Mouse (Mus musculus): ENCODE measurements at regions not wholly inside any gene's neighbourhood (a gene's known extent, or its start where the extent isn't known, plus 50 kb on each side); places are given as distances from the start of the nearest gene placed in this dataset.
A peak's percentile ranks its signal among the peaks of the same experiment; 100 is the strongest.

DNA sequence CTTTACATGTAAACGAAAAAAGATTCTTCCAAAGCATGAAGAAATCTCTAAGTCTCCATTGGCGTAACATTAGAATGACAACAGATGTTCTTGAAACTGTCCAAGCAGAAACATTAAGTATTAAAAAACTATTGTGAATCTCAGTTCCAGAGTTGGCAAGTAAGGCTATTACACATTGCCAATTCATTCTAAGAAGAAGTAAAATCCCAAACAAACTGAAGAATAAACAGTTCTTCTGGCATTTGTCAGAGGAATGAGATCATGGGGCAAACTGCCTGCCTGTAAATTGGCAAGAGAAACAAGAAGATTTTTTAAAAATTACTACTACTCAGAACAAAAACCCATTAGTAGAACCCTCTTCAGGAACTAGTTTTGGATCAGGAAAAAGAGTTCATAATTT lies 680.1 kb downstream of the Nova1 start:
- DNase-seq (ENCODE audit: inconsistent age in 2 of 2, low spot score in 1 of 2), result peak in 1 of 2 experiments; percentile 19

DNA sequence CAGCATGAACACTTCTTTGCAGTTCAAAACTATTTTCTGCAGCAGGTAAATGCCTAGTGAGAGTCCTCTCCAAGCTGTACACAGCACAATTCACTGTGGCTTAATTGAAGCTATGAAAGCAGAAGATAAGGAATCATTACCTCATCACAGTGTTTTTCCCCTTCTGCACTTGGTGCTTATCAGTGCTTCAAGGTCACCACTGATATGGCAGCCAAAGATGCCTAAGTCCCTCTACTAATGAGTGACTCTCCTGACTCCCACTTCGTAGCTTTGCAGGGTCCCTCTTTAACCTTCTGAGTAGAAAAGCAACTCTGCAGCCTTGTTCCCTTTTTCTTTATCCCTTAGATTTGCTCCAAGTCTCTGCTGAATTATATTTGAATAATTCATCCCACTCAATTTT lies 692.9 kb downstream of the Nova1 start:
- peak in 1 of 2 experiments; percentile 29 for DNase-seq (ENCODE audit: inconsistent age in 2 of 2, low spot score in 1 of 2)

DNA sequence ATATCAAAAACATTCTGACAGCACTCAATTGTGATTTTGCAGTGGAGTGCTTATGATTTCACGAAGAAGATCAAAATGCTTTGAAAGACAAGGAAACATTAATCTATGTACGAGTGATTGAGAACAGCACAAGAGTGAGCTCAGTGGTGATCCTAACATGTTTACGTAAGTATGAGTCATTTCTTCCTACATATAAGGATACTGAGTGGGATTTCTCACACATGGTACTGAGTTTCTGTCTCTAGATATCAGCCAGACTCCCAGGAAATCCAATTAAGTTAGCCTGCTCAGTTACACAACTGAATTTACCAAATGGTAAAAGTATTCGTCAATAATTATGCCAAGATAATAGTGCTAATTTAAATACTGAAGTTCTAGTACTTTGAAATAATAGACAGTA lies 707.4 kb downstream of the Nova1 start:
- no peak for DNase-seq (ENCODE audit: inconsistent age in 2 of 2, low spot score in 1 of 2)

DNA sequence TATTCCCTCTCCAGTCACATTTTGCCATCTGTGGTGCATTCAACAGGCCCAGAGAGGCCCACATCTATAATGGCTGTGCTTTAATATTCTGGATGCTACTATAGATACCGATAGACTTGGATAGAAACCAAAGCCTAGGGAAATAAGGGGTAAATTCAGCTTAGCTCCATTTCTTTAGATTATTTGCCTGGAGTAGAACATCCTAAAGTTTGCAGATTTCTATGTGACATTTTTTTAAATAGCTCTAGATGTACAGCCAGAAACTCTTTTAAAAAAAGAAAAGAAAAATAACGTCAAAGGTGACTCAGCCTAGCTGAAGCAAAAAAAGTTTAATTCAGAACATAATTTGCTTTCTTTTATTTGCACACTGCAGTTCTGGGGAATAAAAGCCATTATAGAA lies 735.4 kb downstream of the Nova1 start:
- no peak for DNase-seq (ENCODE audit: inconsistent age in 2 of 2, low spot score in 1 of 2)

DNA sequence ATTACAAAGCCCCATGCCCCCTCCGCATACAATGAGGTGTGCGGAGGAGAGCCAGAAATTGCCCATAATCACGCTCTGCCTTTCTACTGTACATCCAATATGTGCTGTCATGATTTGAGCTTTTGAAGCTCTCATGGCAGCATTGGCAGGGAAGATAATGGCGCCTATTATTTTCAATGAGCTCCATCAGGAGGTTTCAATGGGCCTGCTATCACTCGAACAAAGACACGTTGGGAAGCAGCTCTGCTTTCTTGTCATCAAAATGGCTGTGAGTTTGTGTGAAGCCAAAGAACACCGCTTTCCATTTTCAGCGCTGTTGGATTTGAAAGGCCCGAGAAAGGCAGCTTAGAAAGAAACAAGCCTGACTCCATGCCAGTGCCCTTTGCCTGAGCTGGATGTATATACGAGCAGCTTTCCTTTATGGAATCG lies 742.9 kb downstream of the Nova1 start:
- no peak for DNase-seq (ENCODE audit: inconsistent age in 2 of 2, low spot score in 1 of 2)

DNA sequence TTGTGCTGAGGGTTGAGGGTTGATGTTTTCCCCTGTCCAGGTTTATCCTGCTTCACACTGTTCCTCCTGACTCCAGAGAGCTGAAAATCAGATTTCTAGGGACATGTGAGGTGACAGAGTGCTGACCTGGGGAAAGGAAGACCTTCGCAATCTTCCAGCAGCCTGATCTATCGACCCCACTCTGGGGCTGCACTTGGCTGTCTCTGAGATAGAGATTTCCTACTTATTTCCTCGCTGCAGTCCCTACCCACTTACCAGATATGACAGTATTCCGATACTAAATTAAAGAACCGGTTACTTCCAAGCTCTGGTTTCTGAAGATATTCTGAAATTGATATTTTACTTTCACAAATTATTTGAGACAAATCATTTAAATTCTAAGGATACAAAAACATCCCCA lies 743.4 kb downstream of the Nova1 start:
- no peak for DNase-seq (ENCODE audit: inconsistent age in 2 of 2, low spot score in 1 of 2)

DNA sequence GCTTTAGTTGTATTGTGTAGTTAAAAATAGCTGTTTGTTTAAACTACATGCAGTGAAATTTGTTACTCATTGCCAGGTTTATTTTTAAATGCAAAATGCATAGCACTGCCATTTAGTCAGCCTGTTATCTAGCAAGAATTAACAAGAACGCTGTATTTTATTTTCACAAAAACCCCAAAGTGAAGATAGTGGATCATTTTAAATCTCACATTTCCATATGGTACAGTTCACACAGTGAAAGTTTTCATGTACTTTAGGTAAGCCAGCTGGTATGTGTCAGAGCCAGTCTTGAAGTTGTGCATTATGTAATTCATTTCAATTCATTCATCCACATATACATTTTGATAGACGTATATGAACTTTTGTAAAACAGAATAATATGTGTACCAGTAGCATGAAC lies 751.8 kb downstream of the Nova1 start:
- DNase-seq (ENCODE audit: inconsistent age in 2 of 2, low spot score in 1 of 2), result no peak

DNA sequence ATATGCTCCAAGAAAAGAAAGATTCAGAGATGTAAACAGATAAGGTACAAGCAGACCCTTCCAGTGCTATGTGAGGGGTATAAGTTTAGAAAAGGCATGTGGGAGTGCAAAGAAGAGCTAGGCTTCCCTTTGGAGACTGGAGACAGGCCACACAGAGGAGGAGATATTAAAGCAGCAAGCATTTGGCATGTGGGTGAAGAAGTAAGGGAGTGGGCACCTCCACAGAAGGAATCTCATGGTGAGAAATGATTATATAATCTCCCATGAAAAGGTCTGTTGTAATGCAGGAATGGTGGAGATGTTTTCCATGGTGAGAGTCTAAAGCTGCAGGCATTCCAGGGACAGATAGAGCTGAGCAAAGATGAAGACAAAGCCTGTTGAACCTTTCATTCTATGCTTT lies 778.1 kb downstream of the Nova1 start:
- DNase-seq (ENCODE audit: inconsistent age in 2 of 2, low spot score in 1 of 2), result no peak

DNA sequence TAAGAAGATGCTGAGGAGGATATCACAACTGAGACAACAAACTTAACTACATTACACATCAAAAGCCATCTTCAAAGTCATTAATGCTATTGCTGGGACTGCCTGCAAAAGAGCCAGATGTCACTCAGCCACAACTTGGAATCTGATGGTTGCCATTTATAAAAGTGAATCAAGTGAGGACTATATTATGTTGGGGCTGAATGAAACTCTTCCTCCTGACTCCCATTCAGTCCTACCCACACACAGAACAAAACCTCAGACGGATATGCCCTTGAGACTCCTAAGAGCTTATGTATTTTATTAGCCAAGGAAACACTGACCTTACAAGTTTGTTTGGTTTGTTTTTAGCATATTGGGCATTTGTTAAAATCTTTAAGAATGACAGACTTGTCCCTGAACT lies 778.5 kb downstream of the Nova1 start:
- no peak for DNase-seq (ENCODE audit: inconsistent age in 2 of 2, low spot score in 1 of 2)

DNA sequence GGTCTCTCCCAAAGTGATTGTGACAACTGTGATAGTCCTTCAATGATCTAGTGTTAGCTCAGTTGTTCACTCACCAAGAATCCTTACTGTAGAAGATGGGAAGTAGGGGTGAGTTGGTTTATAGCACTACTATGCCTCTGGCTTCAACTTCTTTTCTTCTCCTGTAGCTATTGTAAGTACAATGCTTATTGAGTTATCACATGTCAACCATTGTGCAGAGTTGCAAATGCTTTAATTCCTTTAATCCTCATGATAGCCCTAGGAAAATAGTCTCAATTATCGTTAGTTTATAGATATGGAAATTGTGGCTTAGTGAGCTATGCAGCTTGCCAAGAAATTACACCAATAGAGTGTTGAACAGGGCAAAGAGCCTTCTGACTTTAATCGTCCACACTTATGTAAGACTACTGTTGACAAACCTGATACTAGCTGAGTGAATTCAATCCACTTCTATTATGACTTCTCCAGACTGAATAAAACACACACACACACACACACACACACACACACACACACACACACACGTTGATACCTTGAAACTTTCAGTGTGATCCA lies 782.1 kb downstream of the Nova1 start:
- DNase-seq (ENCODE audit: inconsistent age in 2 of 2, low spot score in 1 of 2), result no peak

DNA sequence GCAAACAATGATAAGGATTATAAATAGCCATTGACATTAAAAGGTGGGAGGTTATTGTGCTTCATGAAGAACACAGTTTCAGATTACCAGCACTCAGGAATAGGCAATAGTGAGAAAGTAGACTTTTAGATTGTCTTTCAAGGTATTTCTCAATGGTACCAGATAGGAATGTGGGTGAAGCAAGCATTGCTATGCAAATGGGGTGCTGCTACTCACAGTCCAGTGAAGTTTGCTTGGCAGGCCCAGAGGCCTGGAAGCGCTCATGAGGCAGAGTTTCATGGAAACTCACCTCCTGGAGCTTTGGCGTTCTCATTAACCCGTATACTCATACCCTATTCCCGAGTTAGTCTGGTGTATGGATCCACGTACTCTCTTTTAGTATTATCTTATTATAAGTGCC lies 793.5 kb downstream of the Nova1 start:
- DNase-seq (ENCODE audit: inconsistent age in 2 of 2, low spot score in 1 of 2), result no peak

DNA sequence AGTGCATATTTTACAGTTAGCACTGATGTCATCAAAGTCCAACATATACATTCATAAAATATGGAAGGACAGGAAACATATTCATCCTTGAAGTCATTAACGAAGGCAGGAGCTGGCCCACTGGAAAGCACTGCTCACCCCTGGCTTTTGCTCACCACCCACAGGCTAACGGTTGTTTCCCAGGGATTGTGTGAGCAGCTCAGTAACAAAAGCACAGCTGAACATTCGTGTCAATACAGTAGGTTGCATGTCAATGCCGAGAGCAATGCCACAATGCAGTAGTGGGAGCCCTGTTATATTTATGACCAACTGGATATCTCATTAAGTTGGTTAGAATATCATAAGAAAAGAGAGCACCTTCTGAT lies 797.2 kb downstream of the Nova1 start:
- no peak for DNase-seq (ENCODE audit: inconsistent age in 2 of 2, low spot score in 1 of 2)

DNA sequence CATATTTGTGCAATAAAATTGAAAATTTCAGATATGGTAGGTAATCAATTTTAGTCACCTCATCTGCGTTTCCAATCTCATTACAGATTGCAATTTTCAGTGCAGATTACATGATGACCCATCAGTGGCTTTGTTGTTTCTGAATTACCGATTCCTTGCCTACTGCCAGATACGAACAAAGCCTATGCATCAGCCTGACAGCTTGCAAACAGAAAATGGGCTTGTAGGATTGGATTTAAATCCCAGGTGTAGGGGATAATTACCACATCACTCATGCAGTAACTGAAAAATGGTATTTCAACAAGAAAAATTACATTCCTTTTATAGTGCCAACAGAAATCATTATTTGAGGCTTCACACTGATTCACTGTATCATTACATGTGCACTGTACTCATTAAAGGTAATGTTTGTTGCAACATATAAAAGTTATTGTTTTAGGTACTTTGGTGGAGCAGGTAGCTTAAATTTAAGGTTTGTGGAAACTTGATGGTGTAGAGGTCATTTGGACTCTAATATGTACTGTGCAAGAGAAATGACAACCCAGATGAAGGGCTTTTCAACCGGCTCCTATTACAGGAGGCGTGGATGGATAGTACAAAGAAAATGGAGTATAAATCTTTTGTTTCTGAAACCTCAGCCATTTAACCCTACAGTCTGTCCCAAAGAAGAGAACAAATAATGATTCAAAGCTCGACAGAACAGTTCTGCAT lies 797.7 kb downstream of the Nova1 start:
- no peak for DNase-seq (ENCODE audit: inconsistent age in 2 of 2, low spot score in 1 of 2)

DNA sequence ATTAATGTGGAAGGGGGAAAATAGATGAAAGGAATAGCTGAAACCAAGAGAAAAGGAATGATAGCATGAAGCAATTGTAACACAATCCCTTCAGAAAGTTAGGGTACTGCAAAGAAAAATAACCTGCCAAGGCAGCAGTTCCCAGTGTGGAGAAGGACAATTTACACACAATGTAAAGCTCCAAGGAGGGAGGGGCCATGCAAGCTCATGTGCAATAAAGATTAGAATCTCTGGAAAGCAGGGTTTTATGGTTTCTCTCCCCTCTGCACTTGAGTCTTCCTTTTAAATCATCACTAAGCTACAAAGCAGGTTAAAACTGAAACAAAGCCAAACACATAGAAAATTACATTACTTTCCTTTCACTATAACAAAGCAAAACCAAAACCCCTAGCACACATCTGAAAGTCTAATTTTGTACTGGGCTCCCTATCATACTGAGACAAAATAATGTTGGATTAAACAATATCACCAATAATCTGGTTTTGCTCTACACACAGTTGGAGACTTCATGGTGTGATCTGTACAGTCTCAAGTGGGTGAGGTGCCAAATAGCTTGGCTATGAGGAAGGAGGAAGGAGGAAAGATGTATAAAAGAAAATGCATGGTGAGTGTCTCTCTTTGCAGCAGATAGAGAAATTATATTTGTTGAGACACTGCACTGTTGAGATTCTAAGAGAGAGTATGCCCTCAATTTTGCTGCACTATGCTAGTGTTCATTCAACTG lies 840.9 kb downstream of the Nova1 start:
- DNase-seq (ENCODE audit: inconsistent age in 2 of 2, low spot score in 1 of 2), result no peak

DNA sequence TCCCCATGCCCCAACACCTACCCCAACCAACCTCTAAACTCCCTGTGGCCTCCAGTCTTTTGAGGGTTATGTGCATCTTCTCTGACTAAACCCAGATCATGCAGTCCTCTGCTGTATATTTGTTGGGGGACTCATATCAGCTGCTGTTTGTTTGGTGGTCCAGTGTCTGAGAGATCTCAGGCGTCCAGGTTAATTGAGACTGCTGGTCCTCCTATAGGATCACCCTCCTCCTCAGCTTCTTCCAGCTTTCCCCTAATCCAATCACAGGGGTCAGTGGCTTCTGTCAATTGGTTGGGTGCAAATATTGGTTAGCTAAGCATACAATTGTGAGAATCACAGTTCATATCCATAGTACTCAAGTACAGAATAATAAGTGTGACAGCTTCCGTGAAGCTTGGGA lies 842.9 kb downstream of the Nova1 start:
- no peak for DNase-seq (ENCODE audit: inconsistent age in 2 of 2, low spot score in 1 of 2)

DNA sequence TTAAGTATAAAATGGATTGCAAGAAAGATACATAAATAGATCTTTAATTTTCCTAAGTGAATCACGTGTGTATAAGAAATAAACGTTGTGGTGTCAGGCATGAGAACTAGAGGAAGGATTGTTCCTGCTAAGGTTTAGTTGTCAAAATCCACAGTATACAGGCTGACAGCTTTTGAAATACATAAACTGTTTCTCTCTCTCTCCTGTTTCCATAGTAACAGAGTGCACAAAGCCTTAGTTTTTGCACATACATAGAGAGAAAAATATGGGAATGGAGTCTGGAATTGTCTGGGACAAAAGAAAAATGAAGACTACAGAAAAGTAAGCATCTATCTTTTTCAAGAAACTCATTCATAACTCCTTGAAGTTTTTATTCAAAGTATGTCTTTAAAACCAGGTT lies 848.3 kb downstream of the Nova1 start:
- no peak for DNase-seq (ENCODE audit: inconsistent age in 2 of 2, low spot score in 1 of 2)

DNA sequence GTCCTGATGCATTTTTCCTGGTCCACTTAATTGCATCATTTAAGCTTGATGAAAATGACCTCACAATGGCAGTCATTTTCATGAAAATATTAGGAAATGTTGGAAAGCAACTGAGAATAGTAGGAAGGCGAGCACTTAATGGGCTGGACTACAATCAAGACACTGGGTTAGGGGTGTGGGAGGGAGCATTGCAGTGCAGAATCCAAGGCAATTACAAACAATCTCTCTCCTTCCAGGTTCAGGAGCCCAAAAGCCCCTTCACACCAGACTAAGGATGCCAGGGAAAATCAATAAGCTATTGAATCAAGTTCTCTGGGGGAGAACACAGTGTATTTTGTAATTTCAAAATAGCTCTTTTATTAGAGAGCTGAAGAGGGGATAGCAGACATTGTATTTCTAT lies 848.8 kb downstream of the Nova1 start:
- DNase-seq (ENCODE audit: inconsistent age in 2 of 2, low spot score in 1 of 2), result no peak

DNA sequence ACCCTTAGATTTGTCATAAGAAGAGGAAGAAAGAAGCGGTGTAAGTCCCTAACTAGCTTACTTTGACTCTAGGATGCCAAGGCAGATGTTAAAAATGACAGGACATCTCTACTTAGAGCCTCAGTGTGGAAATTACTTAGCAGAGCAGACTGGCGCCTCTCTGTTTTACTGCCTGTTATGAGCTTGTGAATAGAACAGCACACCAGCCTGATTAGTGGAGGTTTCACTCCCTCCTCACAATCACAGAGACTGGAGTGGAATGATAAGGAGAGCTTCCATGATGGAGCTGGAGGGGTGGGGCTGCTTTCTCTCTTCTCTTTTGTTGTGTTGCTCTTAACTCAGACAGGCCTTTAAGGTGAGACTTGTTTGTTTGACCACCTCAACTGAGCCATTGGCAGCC lies 871.8 kb downstream of the Nova1 start:
- peak in 1 of 2 experiments; percentile 11 for DNase-seq (ENCODE audit: inconsistent age in 2 of 2, low spot score in 1 of 2)

DNA sequence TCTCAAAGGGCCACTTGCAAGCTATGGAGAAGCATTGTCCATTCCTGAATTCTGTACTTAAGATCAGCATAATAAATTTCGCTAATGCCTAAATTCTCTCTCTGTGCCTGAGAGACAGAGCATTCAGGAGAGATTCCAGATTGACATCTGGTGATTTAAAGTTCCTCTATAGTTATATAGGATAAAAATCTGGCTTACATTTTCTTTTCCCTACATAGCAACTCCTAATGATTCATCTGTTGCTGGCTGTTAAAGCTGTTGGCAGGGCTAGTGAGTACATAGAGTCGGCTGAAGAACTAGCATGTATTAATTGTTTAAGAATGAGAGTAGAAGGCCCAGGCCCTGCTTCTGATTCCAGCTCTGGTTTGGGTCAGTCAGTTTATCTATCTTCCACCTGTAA lies 870.0 kb upstream of the Stxbp6 start:
- DNase-seq (ENCODE audit: inconsistent age in 2 of 2, low spot score in 1 of 2), result no peak

DNA sequence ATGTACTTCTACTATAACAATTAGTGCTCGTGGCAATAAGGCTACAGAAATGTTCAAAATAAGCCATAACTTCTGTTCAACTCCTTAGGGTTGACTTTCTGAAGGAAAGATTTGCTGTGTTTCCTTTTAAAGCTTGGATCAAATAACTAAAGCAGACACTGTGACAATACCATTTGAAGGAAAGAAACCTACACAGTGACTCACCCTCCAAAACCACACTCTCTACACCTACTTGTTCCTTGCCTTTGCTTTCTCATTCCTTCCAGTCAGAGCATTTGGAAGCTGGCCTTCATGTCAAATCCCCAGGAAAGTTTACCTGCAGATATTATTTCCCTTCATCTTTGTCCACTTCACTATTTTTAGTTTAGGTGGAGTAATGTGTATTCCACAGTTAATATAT lies 867.9 kb upstream of the Stxbp6 start:
- no peak for DNase-seq (ENCODE audit: inconsistent age in 2 of 2, low spot score in 1 of 2)

DNA sequence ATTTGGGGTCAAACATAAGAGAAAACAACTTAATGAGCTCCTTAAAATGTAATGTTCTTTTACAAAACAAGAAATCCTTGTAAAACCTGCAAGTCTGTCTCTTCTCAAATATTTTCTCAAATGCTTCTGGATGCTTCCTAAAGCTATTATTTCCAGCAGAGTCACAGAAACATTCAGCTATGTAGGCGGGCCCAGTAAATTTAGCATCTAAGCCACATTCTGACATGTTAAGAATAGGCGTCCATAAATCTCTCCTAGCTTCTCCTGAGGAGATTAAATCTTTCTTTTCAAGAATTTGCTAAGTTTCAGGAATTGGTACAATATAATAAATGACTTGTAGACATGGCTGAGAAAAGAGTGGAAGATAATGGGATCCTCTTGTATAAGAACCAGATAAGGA lies 858.9 kb upstream of the Stxbp6 start:
- DNase-seq (ENCODE audit: inconsistent age in 2 of 2, low spot score in 1 of 2), result no peak

DNA sequence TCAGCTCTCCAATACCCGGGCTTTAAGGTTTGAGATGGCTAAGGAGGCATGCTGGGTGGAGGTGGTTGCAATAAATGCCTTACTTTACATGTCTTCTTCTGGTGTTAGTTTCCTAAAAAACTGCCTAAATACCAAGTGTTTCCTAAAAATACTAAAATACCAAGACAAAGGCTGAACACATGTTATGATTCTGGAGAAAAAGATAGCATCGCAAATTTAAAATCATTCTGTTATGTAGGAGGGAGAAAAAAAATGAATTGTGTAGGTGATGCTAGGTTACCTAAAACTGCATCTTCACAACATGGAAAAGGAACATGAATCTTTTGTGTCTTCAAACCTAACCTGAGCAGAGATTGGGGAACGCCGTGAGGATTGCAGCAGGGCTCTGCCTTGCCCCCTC lies 857.7 kb upstream of the Stxbp6 start:
- no peak for DNase-seq (ENCODE audit: inconsistent age in 2 of 2, low spot score in 1 of 2)

DNA sequence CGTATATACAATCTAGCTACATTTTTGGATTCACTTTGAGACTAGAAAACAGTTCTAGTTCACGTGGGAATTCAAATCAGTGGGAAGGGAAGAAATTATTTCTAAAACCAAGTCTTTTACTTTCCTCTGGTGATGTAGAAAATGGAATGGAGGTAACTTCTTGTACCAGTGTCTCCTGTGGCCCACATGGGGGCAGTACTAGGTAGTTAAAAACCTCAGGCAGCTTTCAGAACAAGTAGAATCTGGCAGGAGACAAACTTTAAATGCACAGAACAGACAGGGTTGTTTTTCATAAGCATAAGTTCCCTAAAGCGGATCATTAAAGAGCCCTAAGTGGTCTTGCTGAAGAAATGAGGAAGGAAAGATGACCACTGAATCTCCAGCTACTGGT lies 855.2 kb upstream of the Stxbp6 start:
- DNase-seq (ENCODE audit: inconsistent age in 2 of 2, low spot score in 1 of 2), result peak; percentile 3 to 46

Measured in adrenal gland, adult (tissue).